Mouse (Mus musculus): ENCODE measurements at regions not wholly inside any gene's neighbourhood (a gene's known extent, or its start where the extent isn't known, plus 50 kb on each side); places are given as distances from the start of the nearest gene placed in this dataset.

- DNase-seq, result no peak
Measured at GRCm38 (mm10) chr4:106049880-106050279, 260.2 kb downstream of the Gm12728 start.

DNA sequence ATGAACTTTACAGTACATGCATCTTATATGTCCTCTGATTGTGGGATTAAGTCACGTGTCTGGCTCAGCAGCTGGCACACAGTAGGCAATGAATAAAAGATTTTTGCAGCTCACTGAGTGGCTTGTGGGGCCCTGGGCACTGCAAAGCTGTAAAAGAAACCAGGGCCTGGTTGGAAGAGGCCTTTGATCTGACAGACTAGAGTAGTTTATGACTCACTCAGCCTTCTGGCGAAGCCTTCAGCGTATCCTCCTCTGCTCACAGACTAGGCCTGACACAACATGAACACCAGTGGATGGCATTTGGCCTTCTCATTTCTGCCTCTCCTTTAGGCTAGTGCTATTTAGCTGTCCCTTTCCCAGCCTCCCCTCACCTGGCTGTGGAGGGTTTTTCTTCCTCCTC is 260.6 kb downstream of the Gm12728 start:
- DNase-seq, result no peak

- peak; percentile 30 for DNase-seq
Measured at GRCm38 (mm10) chr4:106053496-106053895, 262.5 kb upstream of the Usp24 start.

GRCm38 (mm10) chr4:106054324-106054723 is 261.7 kb upstream of the Usp24 start:
- no peak for DNase-seq

DNA sequence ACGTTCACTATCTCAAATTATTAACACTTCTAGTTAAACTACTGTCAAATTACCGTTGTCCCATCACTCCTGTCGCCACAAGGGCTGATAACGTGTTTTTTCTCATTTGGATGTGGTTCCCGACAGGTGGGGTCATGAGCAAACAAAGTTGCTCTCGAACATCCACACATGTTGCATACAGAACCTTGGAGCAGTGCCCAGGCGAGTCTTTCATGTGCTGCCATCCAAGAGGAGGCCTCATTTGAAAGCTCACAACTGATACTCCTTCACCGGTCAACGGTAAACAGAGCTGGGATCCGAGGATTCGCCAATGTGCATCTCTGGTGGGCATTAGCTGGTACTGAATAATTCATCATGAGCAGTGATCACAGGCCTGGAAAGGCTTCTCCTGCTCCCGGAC is 253.4 kb upstream of the Usp24 start:
- DNase-seq, result no peak

DNA sequence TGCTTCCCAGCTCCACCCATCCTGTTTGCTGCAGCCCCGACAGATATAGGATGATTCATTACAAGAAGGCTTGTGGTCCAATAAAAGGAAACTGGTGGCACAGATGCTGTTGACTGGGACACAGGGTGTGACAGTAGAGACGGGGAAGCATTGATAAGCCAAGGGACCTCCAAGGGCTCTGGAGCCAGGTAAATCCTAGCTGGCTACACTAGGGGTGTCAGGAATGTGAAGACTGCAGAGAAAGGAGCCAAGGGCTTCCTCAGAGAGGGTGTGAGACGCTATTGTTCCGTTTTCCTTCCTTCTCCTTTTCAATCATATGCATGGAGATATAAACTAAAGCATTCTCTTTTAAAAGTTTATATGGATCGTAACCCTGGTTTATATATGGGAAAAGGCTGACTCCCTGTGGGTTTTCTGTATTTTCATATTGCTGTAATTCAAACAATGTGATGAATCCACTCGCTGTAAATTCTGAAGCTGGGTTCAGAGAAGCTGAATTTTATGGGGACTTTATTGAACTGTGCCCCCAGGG is 252.1 kb upstream of the Usp24 start:
- DNase-seq, result no peak

- DNase-seq, result no peak
Measured at GRCm38 (mm10) chr4:106067023-106067422, 249.0 kb upstream of the Usp24 start.

DNA sequence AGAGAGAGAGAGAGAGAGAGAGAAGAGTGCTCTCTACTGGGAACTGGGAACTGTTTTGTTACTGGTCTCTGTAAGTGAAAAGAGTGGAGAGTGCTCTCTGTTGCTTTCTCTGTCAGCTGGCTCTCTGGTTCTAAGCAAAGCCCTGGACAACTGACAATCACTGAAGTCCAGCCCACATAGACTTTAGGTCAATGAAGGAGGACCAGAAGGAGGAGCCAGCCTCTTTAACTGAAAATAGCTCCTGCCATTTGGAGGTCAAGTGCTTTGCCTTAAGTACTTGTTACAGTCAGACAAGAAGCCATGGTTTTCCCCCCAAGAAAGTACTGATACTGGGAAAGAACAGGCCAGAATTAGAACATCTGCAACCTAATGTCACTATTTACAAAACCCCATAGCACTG is 232.5 kb upstream of the Usp24 start:
- no peak for DNase-seq

DNA sequence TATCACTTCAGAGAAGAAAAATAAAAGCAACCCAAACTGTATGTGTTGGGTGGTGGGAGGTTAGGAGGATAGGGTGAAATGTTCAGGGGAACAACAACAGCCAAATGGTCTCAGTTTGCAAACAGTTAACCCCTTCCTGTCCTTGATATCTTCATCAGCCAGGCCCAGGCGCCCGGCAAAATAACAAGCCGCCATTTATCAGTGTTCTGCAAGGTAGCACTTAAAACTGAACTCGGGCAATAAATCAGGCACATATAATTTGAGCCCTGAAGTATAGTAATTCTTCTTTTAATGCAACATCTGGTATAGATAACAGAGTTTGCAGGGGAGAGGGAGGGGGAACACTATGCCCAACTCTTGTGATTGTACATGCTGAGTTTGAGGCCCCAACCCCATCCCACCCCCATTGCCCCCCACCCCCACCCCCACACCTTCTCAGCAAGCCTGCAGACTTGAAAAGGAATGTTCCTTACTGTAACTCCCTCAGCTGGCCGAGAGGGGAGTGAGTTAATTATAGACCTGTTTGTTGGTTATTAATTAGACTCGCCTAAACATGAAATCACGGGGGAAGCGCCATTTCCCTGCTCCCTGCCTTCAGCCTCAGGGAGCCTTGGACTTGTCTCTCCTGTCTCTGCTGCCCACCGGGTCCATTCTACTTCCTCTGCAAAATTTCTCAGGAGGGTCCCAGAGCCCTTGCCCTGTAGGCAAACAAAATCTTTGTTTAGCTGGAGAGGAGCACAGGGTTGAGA is 223.9 kb upstream of the Usp24 start:
- no peak for DNase-seq

GRCm38 (mm10) chr4:106092676-106093070 is 223.3 kb upstream of the Usp24 start:
- DNase-seq, result no peak

DNA sequence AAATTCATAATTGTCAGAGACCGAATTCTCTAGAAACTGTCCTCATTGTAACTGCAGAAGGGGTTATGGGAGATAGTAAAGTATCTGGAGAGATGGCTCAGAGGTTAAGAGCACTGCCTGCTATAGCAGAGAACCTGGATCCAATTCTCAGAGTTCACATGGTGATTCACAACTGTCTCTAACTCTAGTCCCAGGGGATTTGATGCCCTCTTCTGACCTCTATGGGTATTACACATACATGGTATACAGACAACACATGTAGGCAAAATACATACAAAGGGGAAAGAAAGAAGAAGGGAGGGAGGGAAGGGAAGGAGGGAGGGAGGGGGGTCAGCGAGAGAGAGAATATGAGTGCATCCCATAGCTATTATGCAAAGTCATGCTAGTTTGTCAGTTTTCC is 222.8 kb upstream of the Usp24 start:
- DNase-seq, result no peak

DNA sequence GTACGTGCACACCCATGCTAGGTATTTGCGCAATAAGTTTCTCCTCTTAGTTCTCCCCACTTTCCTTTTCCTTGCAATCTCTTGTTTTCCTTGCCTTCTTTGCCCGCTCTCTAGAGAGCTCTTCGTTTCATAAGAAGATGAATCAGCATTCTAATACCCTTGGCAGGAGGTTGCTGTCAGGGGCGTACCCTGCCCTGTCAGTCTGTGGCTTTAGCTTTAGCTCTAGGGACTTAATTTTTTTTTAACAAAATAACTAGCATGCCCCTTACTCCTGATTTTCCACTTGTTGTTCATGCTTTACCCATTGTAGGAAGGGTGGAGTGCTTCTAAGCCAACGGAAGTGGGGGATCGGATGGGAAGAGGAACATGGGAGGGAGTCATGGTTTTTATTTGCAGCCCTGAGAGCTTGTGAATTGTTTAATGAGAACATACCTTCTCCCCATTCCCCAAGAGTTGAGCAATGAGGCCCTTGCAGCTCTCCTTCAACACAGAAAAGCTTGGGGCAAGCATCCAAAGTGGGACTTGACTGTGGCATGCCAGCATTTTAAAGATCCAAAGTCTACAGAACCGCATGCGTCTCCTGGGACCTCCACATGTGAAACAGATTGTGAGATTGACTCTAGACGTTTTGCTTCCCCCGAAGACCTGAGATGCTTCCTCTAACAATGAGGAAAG is 221.0 kb upstream of the Usp24 start:
- no peak for DNase-seq

DNA sequence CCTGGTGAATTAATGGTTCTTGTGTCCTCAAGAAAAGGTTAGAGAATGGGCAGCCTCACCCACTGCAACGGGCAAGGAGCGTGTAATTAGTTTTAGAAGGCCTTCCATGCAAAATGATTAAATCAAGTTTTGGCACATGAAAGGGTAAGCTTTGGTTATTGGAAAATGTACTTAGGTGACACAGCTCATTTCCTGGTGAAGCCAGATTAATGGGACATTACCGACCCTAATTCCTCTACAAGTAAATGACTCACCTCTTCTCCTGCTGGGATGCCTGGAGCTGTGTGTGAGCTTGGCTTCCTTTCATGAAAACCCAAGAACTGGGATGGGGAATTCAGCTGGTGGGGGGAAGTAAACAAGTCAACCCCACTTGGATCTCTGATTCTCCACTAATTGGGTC is 219.9 kb upstream of the Usp24 start:
- no peak for DNase-seq

GRCm38 (mm10) chr4:106097846-106098245 is 218.2 kb upstream of the Usp24 start:
- no peak for DNase-seq

DNA sequence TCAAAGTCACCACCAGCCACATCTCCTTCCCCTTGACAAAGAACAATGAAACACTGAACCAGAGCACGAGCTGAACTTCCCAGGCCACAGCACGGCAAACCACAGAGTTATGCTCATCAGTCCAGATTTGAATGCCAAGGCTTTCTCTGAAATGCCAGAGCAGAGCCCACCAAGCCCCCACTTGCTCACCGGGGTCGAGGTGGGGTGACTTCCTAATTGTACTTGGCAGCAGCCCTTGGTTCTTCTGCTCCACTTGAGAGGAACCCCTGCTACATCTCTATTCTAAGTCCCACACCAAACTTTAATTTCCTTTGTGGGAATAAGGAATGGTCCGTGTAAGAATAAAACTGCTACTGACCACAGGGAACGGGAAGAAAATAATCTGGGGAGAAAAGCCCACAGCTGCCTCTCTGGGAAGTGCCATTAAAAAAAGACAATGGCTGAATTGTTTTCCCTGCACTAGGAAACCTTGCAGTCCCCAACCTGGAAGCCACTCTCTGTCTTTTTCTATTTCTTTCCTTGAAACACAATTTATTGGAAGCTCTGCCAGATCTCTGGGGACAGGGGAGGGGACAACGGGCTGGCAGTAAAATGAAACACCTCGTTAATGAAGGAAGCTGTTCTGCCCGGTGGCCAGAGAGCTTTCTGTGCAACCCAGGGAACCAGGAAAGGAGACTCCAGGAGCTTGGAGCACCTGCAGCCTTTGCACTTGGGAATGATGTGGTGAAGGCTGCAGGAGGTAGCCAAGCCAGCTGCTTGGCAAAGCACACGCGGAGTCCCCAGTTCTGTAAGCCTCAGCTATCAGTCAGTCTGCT is 215.6 kb upstream of the Usp24 start:
- DNase-seq, result no peak

- DNase-seq, result no peak
Measured at GRCm38 (mm10) chr4:106101904-106102303, 214.1 kb upstream of the Usp24 start.

DNA sequence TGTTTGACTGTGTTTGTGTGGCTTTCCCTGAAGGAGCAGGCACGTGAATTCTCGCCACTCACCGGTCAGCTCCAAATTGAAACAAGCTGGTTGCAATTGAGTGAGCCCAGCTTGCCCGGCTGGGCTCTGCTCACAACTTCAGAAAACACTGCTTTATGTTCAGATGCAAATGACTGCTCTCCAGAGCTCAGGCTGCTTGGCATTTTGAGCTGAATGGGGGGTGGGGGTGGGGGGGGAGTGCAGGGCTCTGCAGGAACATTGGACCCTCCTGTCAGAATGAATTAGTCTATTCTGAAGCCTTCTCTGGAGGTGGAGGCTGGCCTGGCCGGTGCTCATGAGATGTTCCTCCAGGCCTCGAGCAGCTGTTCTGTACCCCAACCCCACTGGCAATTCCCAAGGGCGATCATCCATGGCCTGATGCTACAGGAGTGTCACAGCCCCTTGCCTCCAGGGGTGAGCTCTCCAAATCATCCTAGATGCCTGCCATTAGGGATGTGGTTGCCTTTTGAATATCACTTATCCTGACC is 213.5 kb upstream of the Usp24 start:
- no peak for DNase-seq

DNA sequence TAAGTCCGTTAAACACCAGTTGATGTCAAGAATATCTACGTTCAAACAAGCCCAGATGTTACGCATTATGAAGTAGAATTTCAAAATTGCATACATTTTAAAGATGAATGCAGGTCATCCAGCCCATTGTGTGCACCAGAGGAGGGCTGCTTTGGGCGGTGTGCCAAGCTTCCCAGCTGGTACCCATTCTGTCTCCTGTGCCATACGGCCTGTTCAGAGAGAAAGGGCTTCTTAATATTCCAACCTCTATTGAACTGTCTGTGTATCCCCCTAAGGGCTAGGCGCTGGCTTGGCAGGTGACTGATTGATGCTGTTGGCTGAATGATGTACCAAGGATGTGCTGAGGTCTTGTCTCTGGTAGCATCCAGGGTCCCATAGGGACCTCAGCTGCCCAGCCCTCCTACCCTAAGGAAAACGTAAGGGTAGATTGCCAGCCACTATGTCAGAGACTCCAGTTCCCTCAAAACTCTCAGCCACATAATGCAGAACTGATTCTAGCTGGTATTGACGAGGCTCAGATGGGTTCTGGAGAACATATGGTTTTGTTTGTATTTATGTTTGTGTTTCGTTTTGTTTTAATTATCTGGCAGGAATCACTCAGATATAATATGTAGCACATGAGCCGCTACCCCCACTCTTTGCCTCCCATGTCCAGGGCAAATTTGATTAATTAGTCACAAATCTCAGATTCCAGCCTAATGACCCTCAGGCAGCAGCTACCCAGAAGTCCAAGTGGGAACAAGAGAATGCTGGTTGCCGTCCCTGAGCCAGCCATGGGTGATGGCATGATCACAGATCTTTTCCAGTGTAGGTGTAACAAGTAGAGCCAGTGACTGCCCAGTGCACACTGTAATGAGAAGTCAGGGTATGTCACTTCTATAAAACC is 212.0 kb upstream of the Usp24 start:
- DNase-seq, result no peak

- DNase-seq, result no peak
Measured at GRCm38 (mm10) chr4:106112981-106113380, 203.0 kb upstream of the Usp24 start.

GRCm38 (mm10) chr4:106113747-106114146 is 202.3 kb upstream of the Usp24 start:
- no peak for DNase-seq

DNA sequence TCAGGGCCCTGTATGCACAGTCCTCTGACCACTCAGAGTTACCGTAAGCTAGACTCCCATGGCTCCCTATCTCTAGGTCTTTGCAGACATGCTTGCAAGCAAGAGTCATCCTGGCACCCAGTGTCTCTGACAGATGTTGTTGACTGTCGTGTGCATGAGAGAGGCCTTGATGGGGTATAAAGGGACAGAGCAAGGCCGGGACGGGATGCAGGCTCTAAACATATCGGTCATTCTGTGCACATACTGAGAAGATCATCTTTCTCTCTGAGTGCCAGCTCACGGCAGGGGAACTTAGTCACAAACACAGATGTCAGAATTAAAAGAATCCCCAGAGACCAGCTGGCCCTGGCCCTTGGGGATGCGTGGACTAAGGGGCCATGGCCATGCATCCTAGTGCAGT is 199.4 kb upstream of the Usp24 start:
- DNase-seq, result no peak

- DNase-seq, result no peak
Measured at GRCm38 (mm10) chr4:106121306-106121705, 194.7 kb upstream of the Usp24 start.
